Mouse (Mus musculus) embryonic fibroblast, embryonic 13.5 days (primary cell): ENCODE data around the gene Pex1.

Source experiments
- CTCF ChIP-seq: IDR thresholded peaks from 2 replicates; pipeline ENCODE4 v1.5.1; 2011; ENCODE audit warnings: mild to moderate bottlenecking, control low read depth, low read length, moderate library complexity, borderline replicate concordance; ENCODE audit not compliant: insufficient read depth
- POLR2A ChIP-seq: IDR thresholded peaks from 2 replicates; pipeline ENCODE4 v1.6.1; 2011; ENCODE audit warnings: low read depth, mild to moderate bottlenecking, control low read depth, low read length, moderate library complexity

DNA sequence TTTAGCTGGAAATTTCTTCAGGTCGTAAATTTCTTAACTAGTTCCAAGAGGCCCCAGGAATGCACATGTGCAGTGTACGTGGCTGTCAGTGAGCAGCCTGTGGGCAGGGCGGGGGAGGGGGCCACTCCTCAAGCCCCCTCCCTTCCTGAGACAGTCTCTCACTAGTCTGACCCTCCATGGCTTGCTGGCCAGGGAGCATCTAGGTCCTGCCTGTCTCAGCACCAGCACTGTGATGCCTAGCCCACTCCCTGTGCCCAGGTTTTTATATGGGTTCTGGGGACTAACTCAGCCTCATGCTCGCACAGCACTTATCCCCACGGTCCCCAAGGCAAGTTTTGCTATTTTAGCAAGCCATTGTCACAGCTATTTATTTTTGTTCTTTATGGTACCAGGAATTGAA is 36.4 kb downstream of the Pex1 start:
- TF ChIP-seq CTCF: no peak
- TF ChIP-seq POLR2A: no peak
